Mouse (Mus musculus): ENCODE results near the gene Mphosph6.

Gene Mphosph6

DNA sequence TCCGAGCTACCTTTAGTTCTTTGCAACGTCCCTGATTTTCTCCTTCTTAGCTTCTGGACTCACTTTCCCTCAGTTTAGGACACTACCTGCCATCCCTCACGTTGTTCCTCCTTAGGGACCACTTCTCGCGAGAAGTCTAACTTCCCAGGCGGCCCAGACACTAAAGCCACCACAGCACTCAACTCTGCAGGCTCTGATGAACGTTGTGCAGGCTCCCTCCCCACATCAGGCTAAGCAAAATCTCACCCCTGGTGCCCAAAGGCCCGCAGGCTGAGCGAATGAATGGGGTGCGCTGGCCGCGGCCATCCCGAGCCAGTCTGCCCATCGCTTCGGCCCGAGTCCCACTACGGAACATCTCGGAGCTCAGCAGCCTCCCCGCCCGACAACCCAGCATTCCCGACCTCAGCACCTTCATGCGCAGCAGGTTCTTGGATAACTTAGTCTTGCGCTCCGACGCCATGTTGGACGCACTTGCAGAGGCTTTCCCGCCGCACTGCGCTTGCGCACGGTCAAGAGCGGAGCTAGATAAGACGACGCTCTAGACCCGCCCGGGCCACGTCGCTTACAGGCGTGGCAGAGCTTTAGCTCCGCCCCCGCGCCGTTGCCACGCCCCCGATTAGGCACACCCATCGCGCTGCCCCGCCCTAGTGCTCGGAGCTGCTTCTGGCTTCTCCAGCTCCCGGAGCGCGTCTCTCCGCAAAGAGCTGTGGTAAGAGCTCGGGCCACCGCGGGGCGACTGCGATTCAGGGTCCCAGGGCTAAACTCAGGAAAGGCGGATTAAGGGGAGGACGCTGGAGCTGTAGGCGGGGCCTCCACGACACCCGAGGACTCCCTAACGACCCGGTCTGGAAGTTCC lies at the start of gene Mphosph6:
Mphosph6 (minus strand) TSS at position 501 of the 856 bp plus-strand sequence.
- DNase-seq (ENCODE audit: low read depth, low spot score): peak; percentile 90

DNA sequence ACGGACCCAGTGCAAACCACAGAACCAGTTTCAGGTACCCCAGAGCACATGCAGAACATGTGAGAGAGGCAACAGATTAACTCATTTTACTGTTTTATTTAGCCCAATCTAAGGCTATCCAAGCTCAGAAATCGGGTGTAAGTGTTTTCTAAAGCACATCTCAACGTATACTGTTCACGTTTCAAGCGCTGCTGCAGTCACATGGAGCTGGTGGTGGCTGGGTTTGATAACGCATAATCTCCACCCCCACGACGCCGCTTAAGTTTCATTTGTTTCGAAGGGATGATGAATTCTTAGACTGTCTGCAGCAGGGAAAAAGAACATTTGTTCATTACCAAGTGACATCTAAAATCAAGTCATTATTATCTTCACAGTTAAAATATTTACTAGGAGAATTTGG lies 48.7 kb upstream of the Mphosph6 start:
- no peak for DNase-seq (ENCODE audit: low read depth, low spot score)

DNA sequence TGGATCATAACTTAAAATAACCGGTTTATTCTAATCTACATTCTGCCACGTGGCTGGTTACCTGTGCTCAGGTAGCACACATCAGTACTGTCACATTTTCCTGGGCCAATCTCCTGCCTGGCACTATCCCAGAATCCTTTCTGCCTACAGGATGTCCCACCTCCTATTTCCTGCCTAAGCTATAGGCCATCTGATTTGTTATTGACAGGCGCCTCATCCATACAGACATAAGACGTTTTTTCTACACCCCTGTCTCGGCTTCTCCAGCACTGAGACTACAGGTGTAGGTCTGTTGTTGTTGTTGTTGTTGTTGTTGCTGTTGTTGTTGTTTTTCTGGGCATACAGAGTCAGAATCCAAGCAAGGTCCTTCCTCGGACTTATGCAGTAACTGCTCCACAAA lies 46.1 kb upstream of the Mphosph6 start:
- no peak for DNase-seq (ENCODE audit: low read depth, low spot score)

DNA sequence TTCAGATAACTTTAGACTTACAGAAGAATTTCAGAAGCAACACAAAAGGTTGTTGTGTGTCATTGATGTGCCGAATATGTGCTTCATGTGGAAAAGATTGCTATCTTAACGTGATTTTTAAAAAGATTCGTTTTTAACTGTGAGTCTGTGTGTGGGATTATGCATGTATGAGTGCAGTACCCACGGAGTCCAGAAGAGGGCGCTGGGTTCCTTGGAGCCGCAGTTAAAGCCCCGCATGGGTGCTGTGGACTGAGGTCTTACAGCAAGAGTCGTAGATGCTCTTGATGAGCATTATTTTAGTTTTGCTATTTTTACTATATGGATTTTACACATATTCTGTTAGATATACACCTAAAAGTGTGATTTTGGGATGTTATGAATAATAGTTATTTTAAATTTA lies 42.0 kb upstream of the Mphosph6 start:
- DNase-seq (ENCODE audit: low read depth, low spot score): no peak

DNA sequence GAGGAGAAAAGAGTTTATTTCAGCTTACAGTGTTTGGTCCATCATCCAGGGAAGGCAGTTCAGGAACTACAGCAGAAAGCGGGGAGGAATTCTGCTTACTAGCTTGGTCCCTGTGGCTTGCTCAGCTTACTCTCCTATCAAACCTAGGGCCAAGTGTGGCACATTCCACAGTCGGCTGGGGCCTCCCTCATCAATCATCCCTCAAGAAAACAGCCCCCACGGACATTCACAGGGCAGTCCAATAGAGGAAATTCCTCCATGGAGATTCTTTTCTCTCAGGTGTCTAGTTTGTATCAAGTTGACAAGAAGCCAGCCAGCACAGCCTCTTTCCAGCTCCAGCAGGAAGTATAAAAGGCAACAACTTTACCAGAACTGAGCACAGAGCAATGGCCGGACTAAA lies 11.8 kb upstream of the Mphosph6 start:
- no peak for DNase-seq (ENCODE audit: low read depth, low spot score)

DNA sequence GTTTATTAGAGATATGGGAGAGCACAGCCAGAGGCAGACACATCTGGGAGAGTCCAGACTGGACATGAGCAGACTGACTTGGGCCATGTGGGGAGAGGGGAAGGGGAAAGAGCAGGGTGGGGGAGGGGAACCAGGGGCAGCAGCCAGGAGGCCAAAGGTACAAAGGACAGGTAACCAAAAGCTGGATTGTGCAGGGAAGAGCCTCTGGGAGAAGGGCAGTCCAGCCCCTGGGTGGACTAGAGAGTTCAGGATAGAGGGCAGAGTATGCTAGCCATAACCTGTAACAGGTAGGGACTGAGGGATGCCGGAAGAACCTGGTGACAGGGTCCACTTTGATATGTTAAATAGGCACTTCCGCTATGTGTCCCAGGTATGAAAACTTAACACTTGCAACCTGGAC lies 8.9 kb upstream of the Mphosph6 start:
- no peak for DNase-seq (ENCODE audit: low read depth, low spot score)

DNA sequence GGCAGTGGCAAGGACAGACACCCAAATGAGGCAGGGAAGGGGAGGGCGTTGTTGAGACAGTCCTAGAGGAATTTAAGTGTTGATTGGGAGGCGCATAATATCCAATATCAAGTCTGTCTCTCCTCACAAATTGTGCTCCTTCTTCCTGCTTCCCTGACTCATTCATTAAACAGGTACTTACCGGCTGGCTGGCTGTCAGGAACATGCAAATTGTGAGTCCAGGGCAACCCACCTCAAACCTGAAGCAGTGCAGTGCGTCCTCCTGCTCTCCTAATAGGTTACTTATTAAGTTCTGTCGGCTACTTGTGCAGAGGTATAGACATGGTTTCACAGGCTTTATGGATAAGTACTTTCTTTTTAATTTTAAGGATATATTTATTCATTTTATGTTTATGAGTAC lies 3.7 kb upstream of the Mphosph6 start:
- DNase-seq (ENCODE audit: low read depth, low spot score): no peak

DNA sequence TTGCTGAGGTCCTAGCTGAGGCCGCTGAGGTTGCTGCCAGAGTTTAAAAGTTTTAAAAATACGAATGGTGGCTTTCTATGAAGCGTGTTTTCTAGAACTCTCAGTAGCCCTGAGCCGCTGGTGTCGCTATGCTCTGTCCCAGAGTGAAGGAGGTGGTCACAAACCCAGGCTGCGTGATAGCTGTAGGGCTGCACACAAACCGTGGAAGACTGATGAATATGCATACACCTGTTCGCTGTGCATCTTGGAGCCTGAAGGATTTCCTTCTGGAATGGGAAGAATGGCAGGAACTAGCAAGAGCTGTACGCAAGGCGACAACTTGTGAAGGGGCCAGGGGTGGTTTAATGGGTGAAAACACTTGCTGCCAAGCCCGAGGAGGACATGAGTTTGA lies 551 bp upstream of the Mphosph6 start:
- DNase-seq (ENCODE audit: low read depth, low spot score): no peak

DNA sequence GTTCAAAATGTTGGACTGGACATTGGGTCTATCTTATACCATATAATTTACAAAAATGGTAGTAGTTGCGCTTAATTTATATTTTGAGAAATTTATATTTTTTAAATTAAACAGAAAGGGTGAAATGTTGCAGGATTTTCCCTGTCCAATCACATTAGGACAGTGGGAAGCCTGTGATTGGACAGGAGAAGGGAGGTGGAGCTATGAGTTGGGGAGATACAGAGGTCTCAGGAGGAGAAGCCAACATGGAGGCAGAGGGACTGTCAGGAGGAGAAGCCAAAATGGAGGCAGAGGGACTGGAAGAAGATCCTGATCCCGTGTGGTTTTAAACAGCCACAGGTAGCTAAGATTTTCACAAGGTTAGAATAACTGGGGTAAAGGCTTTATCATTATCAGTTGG lies 3.7 kb downstream of the Mphosph6 start:
- DNase-seq (ENCODE audit: low read depth, low spot score): no peak

DNA sequence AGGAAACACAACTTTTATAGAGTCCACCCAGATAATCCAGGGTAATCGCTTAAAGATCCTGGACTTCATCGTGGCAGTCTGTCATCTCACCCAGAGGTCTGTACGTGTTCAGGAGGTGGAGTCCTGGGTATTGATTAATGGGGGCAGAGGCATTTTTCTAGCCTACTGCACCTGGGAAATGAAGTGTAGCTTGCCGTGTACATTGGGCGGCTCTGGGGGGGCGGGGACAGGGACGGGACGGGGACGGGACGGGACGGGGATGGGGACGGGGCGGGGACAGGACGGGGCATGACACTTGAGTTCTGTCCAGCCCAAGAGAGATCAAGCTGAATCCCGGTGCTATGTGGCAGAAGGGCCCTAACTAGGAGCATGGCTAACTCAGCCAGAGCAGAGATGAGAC lies 5.3 kb downstream of the Mphosph6 start:
- DNase-seq (ENCODE audit: low read depth, low spot score): no peak

DNA sequence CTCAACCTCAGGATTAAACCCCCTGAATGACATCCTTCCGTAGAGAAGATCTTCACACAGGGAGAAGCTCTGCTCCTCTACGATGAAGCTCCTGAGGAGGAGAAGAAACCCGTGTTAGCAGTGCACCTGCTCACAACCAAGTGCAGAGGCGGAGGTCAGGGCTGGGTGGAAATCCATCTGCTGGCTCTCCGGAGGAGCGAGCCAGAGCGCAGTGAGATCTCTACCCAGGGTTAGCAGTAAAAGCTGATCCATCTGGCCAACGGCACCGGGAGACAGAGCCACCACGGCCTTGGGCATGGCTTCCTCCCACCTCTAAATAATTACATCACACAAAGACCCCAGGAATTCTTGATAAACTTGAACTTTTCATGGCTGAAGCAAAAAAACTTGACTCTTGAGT lies 7.2 kb downstream of the Mphosph6 start:
- no peak for DNase-seq (ENCODE audit: low read depth, low spot score)

DNA sequence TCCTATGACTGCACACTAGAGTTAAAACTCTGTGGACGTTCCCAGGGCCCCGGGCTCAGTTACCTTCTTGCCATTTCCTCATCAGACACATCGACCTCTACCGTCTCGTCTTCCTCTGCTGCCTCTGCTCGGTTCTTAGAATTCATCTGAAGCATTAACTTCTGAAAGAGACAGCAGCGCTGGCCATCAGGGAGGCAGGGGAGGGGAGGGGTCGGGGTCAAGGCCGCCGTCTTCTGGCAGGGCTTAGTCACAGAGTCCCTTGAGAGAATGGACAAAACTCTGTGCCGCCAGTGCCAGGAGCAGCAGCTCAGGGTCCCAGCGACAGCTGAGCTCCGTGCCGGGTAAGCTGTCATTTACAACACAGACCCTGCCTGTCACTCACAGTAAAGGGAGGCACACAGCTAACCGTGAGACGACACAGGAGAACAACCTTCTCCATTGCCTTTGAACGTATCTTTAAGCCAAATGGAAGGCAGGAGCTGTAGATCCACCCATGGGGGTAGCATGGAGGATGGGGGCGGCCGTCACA lies 9.1 kb downstream of the Mphosph6 start:
- DNase-seq (ENCODE audit: low read depth, low spot score): no peak

DNA sequence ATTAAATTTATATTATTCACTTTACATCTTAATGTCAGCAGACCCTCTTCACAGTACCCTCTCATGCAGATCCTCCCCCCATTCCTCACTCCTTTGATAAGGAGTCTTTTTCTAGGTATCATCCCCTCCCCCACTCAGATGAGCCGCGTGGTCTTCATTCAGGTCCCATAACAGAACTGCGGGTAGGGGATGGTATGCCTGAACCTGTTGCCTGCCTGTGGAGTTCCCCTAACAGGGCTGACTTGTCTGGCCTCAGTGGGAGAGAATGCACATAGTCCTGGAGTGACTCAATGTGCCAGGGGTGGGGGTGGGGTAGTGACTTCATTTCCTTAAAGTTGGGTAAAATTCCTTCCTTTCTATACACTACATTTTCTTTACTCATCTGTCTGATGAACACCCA lies 15.3 kb downstream of the Mphosph6 start:
- no peak for DNase-seq (ENCODE audit: low read depth, low spot score)

DNA sequence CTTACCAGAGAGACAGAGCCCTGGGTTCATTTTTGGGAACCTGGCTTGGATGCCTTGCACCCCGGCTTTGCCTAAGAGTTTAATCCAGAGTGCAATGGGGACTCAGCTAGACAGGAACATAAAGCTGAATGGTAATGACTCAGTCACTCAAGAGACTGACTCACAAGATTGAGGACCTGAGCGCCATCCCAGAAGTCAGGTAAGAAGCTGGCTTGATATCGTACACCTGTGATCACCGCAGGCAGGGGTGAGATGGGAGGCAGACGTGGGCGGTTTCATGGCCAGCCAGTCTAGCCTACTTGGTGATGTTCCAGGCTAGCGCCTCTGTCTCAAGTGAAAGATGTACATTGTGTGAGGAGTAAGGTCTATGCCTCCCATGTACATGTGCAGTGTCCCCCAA lies 18.7 kb downstream of the Mphosph6 start:
- no peak for DNase-seq (ENCODE audit: low read depth, low spot score)

DNA sequence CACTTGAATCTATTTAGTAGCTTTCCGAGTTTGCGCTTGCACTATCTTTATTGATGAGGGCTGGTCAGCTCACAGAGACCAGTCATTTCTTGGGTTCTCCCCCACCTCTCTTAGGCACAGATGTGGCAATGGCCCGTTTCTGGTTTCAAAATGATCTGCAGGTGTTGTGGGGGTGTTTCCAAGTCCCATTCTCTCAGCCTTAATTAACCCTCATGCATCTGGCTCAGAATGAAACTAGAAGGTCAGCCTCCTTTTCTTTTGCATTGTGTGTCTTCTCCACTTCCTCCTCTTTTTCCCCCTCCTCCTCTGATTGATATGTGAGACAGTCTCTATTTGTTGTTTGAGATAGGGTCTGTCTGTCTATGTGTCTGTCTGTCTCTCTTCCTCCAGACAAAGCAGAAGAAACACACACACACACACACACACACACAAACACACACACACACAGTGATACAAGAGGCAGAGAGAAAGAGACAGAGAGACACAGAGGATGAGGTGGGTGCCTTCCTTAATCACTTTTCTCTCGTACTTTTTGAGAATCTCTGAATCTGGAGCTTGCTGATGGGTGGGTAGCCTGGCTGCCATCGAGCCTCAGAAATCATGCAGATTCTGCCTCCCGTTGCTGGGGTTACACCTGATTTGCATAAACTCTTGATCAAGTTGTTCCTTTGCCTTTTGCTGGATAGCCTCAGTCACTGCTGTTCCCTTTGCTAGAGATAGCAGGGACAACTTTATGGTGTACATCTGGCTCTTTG lies 20.2 kb downstream of the Mphosph6 start:
- DNase-seq (ENCODE audit: low read depth, low spot score): no peak

DNA sequence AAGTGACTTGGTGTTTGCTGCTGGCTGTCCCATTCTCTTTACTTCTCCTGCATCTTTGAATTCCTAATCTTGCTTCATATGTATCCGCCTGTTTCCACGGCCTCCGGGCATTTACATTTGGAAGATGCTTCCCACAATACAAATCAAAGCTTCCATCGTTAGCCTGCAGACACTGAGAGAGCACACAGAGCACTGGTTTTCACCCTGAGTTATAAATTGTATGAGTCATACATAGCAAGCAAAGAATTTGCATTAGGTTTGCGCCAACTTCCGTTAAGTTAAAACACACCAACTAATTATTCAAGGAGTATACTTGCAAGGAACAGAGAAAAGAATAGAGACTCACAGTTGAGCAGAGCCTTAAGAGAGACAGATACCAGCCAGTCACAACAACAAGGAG lies 22.4 kb downstream of the Mphosph6 start:
- DNase-seq (ENCODE audit: low read depth, low spot score): no peak

DNA sequence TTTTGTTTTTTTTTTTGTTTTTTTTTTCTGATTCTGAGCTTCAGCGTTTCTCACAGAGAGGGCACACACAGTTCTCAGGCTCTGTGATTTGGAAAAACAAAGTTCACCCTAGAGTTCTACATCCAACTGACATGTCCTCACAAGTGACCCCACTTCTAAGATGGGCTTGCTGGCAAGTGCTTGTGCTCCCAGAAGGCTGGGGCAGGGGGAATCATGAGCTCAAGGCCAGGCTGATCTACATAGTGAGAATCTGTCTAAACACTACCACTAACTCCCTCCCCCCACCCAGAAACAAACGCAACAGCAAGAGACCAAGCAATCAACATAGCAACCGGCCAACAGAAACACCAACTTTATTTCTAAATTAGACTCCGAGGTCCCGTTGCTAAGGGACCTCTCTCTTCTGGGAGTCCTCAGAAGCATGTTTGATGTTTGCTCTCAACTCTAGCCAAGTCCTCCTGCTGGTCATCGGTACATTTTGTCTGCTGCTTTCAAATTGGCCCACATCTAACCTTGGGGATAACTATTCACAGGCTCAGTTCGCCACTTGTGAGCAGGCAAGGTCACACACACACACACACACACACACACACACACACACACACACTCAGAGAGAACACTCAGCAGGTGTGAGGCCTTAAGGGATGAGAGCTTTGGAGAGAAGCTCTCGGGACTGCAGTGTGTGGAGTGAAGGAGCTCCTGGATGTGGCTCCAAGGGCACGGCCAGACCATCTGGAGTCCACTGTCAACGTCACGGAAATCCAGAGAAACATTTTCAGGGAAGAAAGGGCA lies 23.0 kb downstream of the Mphosph6 start:
- DNase-seq (ENCODE audit: low read depth, low spot score): no peak

DNA sequence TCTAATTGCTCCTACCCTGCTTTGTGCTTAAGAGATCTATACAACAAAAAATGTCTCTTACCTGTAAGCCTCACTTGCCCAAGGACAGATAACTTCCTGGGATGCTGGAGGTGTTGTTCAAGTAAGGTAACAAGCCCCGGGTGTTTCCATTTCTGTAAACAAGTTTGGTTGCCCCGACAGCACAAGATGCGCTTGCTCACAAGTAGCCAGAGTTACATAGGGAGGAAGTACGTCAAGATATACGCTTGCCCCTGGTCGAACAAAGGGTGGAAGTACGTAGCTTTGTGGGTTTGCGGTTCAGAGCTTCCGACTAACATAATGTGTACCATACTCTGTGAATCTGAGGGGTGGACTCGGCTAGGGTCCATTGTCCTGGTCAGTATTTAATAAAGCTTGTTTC lies 25.7 kb downstream of the Mphosph6 start:
- DNase-seq (ENCODE audit: low read depth, low spot score): no peak

DNA sequence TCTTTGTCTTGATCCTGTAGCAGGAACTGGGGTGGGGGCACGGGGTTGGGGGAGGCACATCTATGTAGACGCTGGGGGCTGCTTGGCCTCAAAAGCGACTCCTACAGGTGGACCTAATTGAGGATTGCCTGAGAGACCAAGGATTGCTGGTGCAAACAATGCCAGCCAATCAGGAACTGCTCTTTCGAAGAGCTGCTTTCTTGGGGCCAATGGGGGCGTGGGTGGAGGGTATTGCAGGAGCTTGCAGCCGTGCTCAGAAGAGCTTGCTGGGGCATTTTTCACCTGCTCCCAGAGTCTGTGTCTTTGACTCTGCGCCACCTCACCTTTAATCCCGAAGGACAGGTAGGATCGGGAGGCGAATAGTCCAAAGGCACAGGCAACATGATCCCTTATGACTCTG lies 26.1 kb downstream of the Mphosph6 start:
- DNase-seq (ENCODE audit: low read depth, low spot score): no peak

DNA sequence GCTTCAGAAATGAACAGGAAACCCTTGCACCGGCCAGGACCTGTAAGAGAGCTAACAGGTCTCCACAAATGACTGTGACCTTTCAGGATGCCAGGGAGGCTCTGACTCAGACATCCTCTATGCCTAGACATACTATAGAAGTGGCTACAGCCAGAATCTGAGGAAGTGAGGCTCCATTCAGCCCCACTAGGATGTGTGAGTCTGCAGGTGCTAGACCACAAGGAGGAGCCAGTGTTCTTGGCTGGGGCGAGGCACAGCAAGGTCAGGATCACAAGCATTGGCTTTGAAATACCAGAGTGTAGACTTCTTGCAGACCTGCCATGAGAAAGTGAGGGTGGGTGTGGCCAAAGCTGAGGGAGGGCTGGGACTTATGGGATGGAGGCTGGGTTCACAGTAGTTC lies 29.1 kb downstream of the Mphosph6 start:
- no peak for DNase-seq (ENCODE audit: low read depth, low spot score)

DNA sequence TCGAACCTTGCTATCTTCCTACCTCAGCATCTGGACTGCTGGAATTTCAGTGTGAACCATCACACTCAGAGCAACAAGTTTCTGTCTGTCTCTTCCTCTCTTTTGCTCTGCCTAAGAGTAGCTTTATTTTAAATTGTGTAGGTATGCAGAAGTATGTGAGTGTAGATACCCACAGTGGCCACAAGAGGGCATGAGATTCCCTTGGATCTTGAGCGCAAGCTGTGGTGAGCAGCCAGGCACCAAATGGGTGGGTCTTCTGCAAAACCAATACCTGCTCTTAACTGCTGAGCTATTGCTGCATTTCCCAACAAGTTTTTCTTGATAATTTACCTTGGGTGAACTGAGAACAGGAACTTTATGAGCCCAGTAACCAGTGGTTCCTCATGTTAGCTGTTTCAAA lies 29.6 kb downstream of the Mphosph6 start:
- no peak for DNase-seq (ENCODE audit: low read depth, low spot score)

Data from brain, embryonic 18.5 days (tissue).